Mouse (Mus musculus) intestine, embryonic 14.5 days (tissue): ENCODE measurements around the gene G430095P16Rik. TPM values are rescaled to one million over a fixed set of nuclear protein-coding genes. Genes with fewer than 3 reads are reported as not detected.

Experiments
- ATAC-seq: fragments of 200-750 bp; cut with Nextera tagmentation; replicated peaks from 2 replicates; pipeline ENCODE4 v1.8.0; 2017; ENCODE audit warnings: low read depth, moderate number of reproducible peaks, moderate TSS enrichment, moderate library complexity; ENCODE audit not compliant: low FRiP score, low TSS enrichment
- DNase-seq: peaks from one replicate; pipeline ENCODE4 v3.0.0-alpha.2; 2018; ENCODE audit warnings: low spot score
- H3K27ac ChIP-seq: fragments of 300-500 bp; sonication (generic); 2 replicates; pipeline ENCODE4 v1.5.1; 2014; ENCODE audit warnings: low read depth, mild to moderate bottlenecking, control low read depth
- H3K27me3 ChIP-seq: fragments of 300-500 bp; sonication (generic); replicated peaks from 2 replicates; pipeline ENCODE4 v1.6.1; 2014; ENCODE audit warnings: low read length, control low read depth; ENCODE audit not compliant: control insufficient read depth, insufficient read depth
- H3K36me3 ChIP-seq: fragments of 300-500 bp; sonication (generic); 2 replicates; pipeline ENCODE4 v1.6.1; 2014; ENCODE audit warnings: low read length, control low read depth; ENCODE audit not compliant: control insufficient read depth, insufficient read depth
- H3K4me1 ChIP-seq: fragments of 300-500 bp; sonication (generic); replicated peaks from 2 replicates; pipeline ENCODE4 v1.6.1; 2014; ENCODE audit warnings: low read length, control low read depth, mixed read lengths; ENCODE audit not compliant: control insufficient read depth, insufficient read depth
- H3K4me2 ChIP-seq: fragments of 300-500 bp; sonication (generic); 2 replicates; pipeline ENCODE4 v1.6.1; 2014; ENCODE audit warnings: low read length
- H3K4me3 ChIP-seq: fragments of 300-500 bp; sonication (generic); 2 replicates; pipeline ENCODE4 v1.5.1; 2014; ENCODE audit warnings: low read depth, low read length, control low read depth, mixed read lengths
- H3K9ac ChIP-seq: fragments of 300-500 bp; sonication (generic); 2 replicates; pipeline ENCODE4 v1.6.1; 2014; ENCODE audit warnings: mild to moderate bottlenecking, low read length
- H3K9me3 ChIP-seq: fragments of 300-500 bp; sonication (generic); 2 replicates; pipeline ENCODE4 v1.6.1; 2016; ENCODE audit warnings: low read length, control low read depth; ENCODE audit not compliant: control insufficient read depth
- WGBS: fragments of 180-500 bp; shearing (Covaris S2); extraction: QIAGEN DNeasy Blood & Tissue Kit; methylation state at CpG from one replicate; pipeline ENCODE4 v1.1.7; 2014; 5-methylcytosine and 5-hydroxymethylcytosine counted together
- polyA plus RNA-seq: library from polyadenylated mRNA; unstranded; fragments of >200 nt; fragmentation: Nextera tagmentation; extraction: Ambion mirVana; gene quantifications from 2 replicates; pipeline ENCODE4 v1.2.1, GENCODE M21; 2014

The G430095P16Rik gene
- polyA plus RNA-seq, 1 experiment from 2014 or later: 3.3 TPM

DNA sequence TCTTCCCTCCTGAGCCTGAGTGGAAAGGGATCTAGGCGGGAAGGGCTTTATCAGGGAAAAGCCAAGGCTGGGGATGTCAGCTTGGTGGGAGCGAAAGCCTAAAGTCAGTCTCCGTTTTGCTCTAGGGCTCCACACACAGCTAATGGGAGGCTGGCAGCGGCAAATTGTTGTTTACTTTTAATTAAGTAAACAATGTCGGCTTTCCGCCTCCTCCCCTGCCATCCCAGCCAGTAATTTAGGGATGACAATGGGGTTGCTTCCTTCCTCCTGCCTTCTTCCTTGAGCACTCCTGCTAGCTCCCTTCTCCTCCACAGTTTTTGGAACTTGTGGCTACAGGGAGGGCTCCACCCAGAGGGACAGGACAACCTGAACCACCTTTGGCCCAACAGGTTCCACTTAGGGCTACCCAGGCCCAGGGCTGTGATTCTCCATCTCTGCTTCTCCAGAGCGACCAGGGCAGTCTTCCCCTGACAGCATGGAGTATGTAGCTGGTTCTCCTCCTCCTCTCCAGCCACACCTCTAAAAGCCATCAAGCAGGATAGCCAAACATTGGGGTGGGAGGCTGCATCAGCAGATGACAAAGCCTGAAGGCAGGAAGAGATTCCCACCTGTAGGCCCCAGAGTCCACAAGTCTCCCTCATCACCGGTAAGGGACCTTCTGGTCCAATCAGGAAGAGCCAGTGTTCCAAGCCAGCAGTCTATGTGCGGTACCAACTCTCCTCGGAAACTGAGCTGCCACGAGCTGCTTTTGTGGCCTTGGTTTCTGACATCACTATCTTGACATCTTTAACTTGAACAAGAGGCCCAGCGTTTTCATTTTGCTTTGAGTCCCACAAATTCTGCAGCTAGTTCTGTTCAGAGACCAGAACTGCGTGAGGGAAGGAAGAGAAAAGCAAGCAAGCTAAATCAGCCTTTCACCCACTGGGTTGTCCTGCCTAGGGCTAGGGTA, 18.4 kb downstream of the G430095P16Rik start:
- no peak for ATAC-seq
- WGBS: 50% methylated on average over 13 of the region's 13 CpGs
- peaks cover 53% of the 10 kb centered on the region for H3K4me1 ChIP-seq
- no peak for DNase-seq
- H3K27ac ChIP-seq: no peak overlapping the region
- H3K27me3 ChIP-seq: peaks cover 23% of the 10 kb centered on the region
- no peaks in the 10 kb centered on the region for H3K36me3 ChIP-seq
- no peak overlapping the region for H3K9ac ChIP-seq
- no peak overlapping the region for H3K4me2 ChIP-seq
- H3K9me3 ChIP-seq: no peaks in the 10 kb centered on the region
- H3K4me3 ChIP-seq: no peak overlapping the region

- no peaks in the 10 kb centered on the region for H3K9me3 ChIP-seq
- peak overlapping the region; percentile 8; the same call in 1 of the 2 replicates for H3K4me3 ChIP-seq
- peak overlapping the region; percentile 40 for H3K4me2 ChIP-seq
- peak overlapping the region; percentile 75 for H3K27ac ChIP-seq
- H3K27me3 ChIP-seq: peaks cover 21% of the 10 kb centered on the region
- no peaks in the 10 kb centered on the region for H3K36me3 ChIP-seq
- H3K9ac ChIP-seq: no peak overlapping the region
- ATAC-seq (peak; percentile 49), DNase-seq (peak; percentile 83)
- H3K4me1 ChIP-seq: peaks cover 53% of the 10 kb centered on the region
- 20% methylated on average over 32 of the region's 32 CpGs for WGBS
These were observed 19.6 kb downstream of the G430095P16Rik start for GRCm38 (mm10) chr8:84742171-84743053.

- 0 out of 2 replicates have a peak overlapping the region, but pooled peaks have one; percentile 20 for H3K9ac ChIP-seq
- ATAC-seq (peak; percentile 4; the same call in 1 of the 2 replicates), DNase-seq (no peak)
- H3K9me3 ChIP-seq: no peaks in the 10 kb centered on the region
- no peaks in the 10 kb centered on the region for H3K36me3 ChIP-seq
- peak overlapping the region; percentile 40 for H3K4me2 ChIP-seq
- H3K4me1 ChIP-seq: peaks cover 50% of the 10 kb centered on the region
- peaks cover 24% of the 10 kb centered on the region for H3K27me3 ChIP-seq
- WGBS: 23% methylated on average over 10 of the region's 10 CpGs
- peak overlapping the region; percentile 75 for H3K27ac ChIP-seq
- peak overlapping the region; percentile 8; the same call in 1 of the 2 replicates for H3K4me3 ChIP-seq
These were observed 20.2 kb downstream of the G430095P16Rik start for GRCm38 (mm10) chr8:84743054-84743415.

DNA sequence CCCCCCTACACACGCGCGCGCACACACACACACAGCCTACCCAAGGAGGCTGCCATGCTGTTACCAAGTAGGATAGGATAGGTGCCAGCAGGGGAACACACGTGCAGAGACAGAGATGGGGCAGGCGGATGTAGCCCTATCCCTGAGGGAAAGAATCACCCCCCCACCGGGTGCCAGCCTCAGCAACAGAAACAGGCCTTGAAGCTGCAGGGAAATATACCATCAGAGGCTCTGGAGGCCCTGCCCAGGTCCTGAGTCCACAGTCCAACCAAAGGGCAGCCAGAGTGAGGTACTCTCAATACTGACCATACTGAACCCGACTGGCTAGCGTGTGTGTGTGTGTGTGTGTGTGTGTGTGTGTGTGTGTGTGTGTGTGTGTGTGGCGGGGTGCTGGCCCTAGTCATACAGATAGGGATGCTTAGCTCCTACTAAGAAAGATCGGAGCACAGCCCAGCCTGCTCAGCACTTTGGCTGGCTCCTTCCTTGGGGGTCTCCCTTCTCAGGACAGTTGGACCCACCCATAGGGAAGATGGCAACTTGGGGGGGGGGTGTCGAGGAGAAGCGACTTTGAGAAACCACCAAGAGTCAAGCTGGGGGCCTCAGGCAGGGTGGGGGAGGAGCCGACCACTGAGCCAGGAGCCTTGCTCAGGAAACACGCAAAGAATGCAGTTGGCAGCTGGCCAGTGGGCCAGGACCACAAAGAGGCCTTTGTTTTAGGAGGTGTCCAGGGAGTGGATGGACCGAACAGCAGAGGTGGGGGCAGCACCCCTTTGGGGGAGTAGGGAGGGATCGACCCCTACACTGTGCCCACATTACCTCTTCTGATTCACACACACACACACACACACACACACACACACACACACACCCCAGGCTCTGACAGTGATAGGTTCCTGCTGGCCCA, 21.0 kb downstream of the G430095P16Rik start:
- no peak overlapping the region for H3K9ac ChIP-seq
- WGBS: 19% methylated on average over 15 of the region's 17 CpGs
- H3K4me1 ChIP-seq: peaks cover 50% of the 10 kb centered on the region
- peaks cover 26% of the 10 kb centered on the region for H3K27me3 ChIP-seq
- no peaks in the 10 kb centered on the region for H3K36me3 ChIP-seq
- H3K9me3 ChIP-seq: no peaks in the 10 kb centered on the region
- peak overlapping the region; percentile 75 for H3K27ac ChIP-seq
- peak; percentile 80 for DNase-seq
- peak; percentile 70 for ATAC-seq
- peak overlapping the region; percentile 40 for H3K4me2 ChIP-seq
- H3K4me3 ChIP-seq: no peak overlapping the region

GRCm38 (mm10) chr8:84745032-84745925, 22.5 kb downstream of the G430095P16Rik start:
- H3K27ac ChIP-seq: peak overlapping the region; percentile 75; the same call in 1 of the 2 replicates
- H3K9ac ChIP-seq: no peak overlapping the region
- DNase-seq (no peak), ATAC-seq (no peak)
- 12% methylated on average over 17 of the region's 17 CpGs for WGBS
- peaks cover 31% of the 10 kb centered on the region for H3K27me3 ChIP-seq
- H3K9me3 ChIP-seq: no peaks in the 10 kb centered on the region
- no peak overlapping the region for H3K4me3 ChIP-seq
- H3K36me3 ChIP-seq: no peaks in the 10 kb centered on the region
- 0 out of 2 replicates have a peak overlapping the region, but pooled peaks have one; percentile 40 for H3K4me2 ChIP-seq
- H3K4me1 ChIP-seq: peaks cover 50% of the 10 kb centered on the region

- Histone ChIP-seq H3K9ac (no peak overlapping the region), H3K4me1 (peaks cover 13% of the 10 kb centered on the region), H3K9me3 (no peaks in the 10 kb centered on the region), H3K27me3 (peaks cover 66% of the 10 kb centered on the region), H3K4me2 (no peak overlapping the region), H3K4me3 (no peak overlapping the region), H3K27ac (no peak overlapping the region), H3K36me3 (no peaks in the 10 kb centered on the region)
- ATAC-seq (no peak), DNase-seq (no peak)
- 76% methylated on average over 16 of the region's 16 CpGs for WGBS
These were observed 26.7 kb downstream of the G430095P16Rik start for GRCm38 (mm10) chr8:84749519-84749918.

DNA sequence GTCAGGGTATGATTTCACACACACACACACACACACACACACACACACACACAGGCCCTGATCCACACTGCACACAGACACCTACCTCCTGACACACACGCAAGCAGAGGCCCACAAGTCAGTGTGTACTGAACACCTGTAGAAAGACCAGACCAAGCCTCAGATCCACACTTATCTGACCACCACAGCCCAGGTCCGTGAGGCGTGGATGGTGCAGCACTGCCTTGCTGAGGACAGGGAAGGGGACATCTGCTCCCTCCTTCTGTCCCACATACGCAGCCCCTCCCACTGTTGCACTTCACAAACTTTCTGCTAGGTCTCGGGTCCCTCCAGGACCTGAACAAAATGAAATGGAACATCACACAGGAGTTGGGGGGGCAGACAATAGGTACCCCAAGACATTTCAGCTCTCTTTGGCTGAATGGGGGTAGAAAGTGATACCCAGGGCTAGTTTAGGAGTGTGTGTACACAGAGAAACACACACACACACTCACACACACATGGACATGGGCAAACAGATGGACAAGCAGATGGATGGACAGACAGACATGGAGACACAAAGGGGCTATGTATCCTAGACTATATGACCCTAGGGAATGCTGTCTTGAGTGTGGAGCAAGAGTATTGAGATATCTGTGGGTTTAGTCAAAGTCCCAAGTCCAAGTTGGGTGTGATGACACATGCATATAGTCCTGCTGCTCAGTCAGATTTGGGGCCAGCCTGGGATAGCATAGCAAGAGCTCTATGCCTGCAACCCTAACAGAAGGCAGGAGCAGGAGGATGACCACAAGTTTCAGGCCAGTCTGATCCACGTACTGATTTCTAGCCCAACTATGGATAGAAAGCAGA, 30.2 kb downstream of the G430095P16Rik start:
- ATAC-seq: 0 out of 2 replicates have a peak, but pooled peaks have one; percentile 18
- Histone ChIP-seq H3K27me3 (peaks cover 65% of the 10 kb centered on the region), H3K27ac (no peak overlapping the region), H3K4me3 (no peak overlapping the region), H3K9me3 (no peaks in the 10 kb centered on the region), H3K4me2 (no peak overlapping the region), H3K9ac (no peak overlapping the region), H3K36me3 (peaks cover 7% of the 10 kb centered on the region; the same call in 1 of the 2 replicates), H3K4me1 (0 out of 2 replicates have a peak, but pooled peaks cover 8% of the 10 kb centered on the region)
- DNase-seq: no peak
- WGBS: 70% methylated on average over 6 of the region's 6 CpGs
